In the genomic region with DNA sequence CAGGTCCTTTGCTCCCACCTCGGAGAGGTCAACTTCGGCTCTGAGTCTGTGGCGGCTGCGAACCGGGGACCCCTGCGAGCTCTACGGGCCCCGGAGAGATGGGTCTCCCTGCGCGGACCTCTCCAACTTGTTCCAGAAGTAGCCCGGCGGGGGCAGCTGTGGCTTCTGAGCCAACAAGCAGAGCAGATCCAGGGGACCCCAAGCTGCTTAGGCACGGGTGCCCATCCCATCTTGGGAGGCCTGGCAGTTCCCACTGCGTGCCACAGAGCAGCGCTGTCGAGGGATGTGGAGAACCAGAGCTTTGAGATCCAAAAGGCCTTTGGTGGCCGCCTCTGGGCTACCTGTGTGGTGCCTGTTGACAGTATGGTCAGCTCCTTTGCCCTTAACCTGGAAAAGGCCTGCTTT, we compare ENCODE assay signal across 8 mouse cellular contexts.
DNase-seq lines count a peak whose midpoint lies in the region; ATAC-seq and TF ChIP-seq lines count a peak whose summit lies in the region.

No protein-coding gene starts in this region.

- 0 out of 2 replicates have a peak, but pooled peaks have one; percentile 71 for ATAC-seq in embryonic facial prominence, embryonic 13.5 days (ENCODE audit: insufficient number of reproducible peaks, insufficient read depth, low FRiP score, low TSS enrichment, low read depth)
- peak; percentile 65 for ATAC-seq in limb, embryonic 13.5 days (ENCODE audit: low FRiP score, low read depth)
- peak; percentile 38; the same call in 1 of the 2 replicates for ATAC-seq in midbrain, embryonic 12.5 days (ENCODE audit: low FRiP score, low read depth)

- no peak for TF ChIP-seq POLR2A in heart, adult 2 months (IDR thresholded peaks at IDR 0.05; ENCODE audit: insufficient read depth, low read depth, low read length)

- H3K9me3 ChIP-seq in embryonic facial prominence, embryonic 13.5 days = no peaks in the 10 kb centered on the region
- H3K9me3 ChIP-seq in limb, embryonic 13.5 days = no peaks in the 10 kb centered on the region
- H3K9me3 ChIP-seq in midbrain, embryonic 12.5 days = no peaks in the 10 kb centered on the region

- H3K36me3 ChIP-seq in embryonic facial prominence, embryonic 13.5 days = no peaks in the 10 kb centered on the region
- no peaks in the 10 kb centered on the region; the same call in 1 of the 2 replicates for H3K36me3 ChIP-seq in heart, adult 2 months (ENCODE audit: control insufficient read depth, insufficient read depth, low read length)
- H3K36me3 ChIP-seq in limb, embryonic 13.5 days = no peaks in the 10 kb centered on the region
- H3K36me3 ChIP-seq in midbrain, embryonic 12.5 days = no peaks in the 10 kb centered on the region

- peak overlapping the region; percentile 83 for H3K27ac ChIP-seq in embryonic facial prominence, embryonic 13.5 days
- peak overlapping the region; percentile 86 for H3K27ac ChIP-seq in heart, adult 2 months
- H3K27ac ChIP-seq in limb, embryonic 13.5 days = peak overlapping the region; percentile 85
- H3K27ac ChIP-seq in midbrain, embryonic 12.5 days (replicated peaks) = peak overlapping the region; percentile 92

- peak; percentile 27 for DNase-seq in ovary, adult 18-20 months (ENCODE audit: low spot score)
- DNase-seq in ovary, postnatal 10 days (ENCODE audit: low spot score) = no peak
- DNase-seq in heart, adult 2 months = peak; percentile 71 to 77
- peak; percentile 76 for DNase-seq in kidney, adult 18-20 months
- DNase-seq in spleen, postnatal 10 days (ENCODE audit: low spot score in 2 of 2) = peak; percentile 33 to 64

- H3K9ac ChIP-seq in embryonic facial prominence, embryonic 13.5 days = peak overlapping the region; percentile 87
- peak overlapping the region; percentile 100 for H3K9ac ChIP-seq in heart, adult 2 months (ENCODE audit: low read depth, low read length)
- peak overlapping the region; percentile 88 for H3K9ac ChIP-seq in limb, embryonic 13.5 days
- peak overlapping the region; percentile 86 for H3K9ac ChIP-seq in midbrain, embryonic 12.5 days (replicated peaks)

- intact Hi-C loops in heart, adult 2 months (cut with DNase I) = loop anchor here (2.0 kb wide), 1 partner anchor 46 kb away; no protein-coding TSS in a partner anchor

- peaks cover 1% of the 10 kb centered on the region; the same call in 1 of the 2 replicates for H3K79me2 ChIP-seq in heart, adult 2 months (replicated peaks; ENCODE audit: control insufficient read depth, insufficient read depth, low read length)

- H3K4me3 ChIP-seq in embryonic facial prominence, embryonic 13.5 days = peak overlapping the region; percentile 77
- peak overlapping the region; percentile 58 for H3K4me3 ChIP-seq in heart, adult 2 months
- peak overlapping the region; percentile 76 for H3K4me3 ChIP-seq in limb, embryonic 13.5 days
- H3K4me3 ChIP-seq in midbrain, embryonic 12.5 days = peak overlapping the region; percentile 87

- no peaks in the 10 kb centered on the region for H3K27me3 ChIP-seq in embryonic facial prominence, embryonic 13.5 days
- no peaks in the 10 kb centered on the region for H3K27me3 ChIP-seq in heart, adult 2 months (ENCODE audit: control insufficient read depth, insufficient read depth, low read length)
- no peaks in the 10 kb centered on the region for H3K27me3 ChIP-seq in limb, embryonic 13.5 days
- no peaks in the 10 kb centered on the region for H3K27me3 ChIP-seq in midbrain, embryonic 12.5 days

- under 1% methylated on average over 17 of the region's 17 CpGs for WGBS in embryonic facial prominence, embryonic 13.5 days
- WGBS in heart, adult 2 months = 1% methylated on average over 17 of the region's 17 CpGs
- WGBS in limb, embryonic 13.5 days = under 1% methylated on average over 17 of the region's 17 CpGs
- WGBS in midbrain, embryonic 12.5 days = under 1% methylated on average over 17 of the region's 17 CpGs

- H3K4me2 ChIP-seq in embryonic facial prominence, embryonic 13.5 days = peak overlapping the region; percentile 78
- peak overlapping the region; percentile 75 for H3K4me2 ChIP-seq in limb, embryonic 13.5 days (replicated peaks)
- H3K4me2 ChIP-seq in midbrain, embryonic 12.5 days (replicated peaks) = peak overlapping the region; percentile 60

- peak; percentile 84 for TF ChIP-seq CTCF in heart, adult 2 months (IDR thresholded peaks at IDR 0.05)

- no peaks in the 10 kb centered on the region for H3K4me1 ChIP-seq in embryonic facial prominence, embryonic 13.5 days
- H3K4me1 ChIP-seq in heart, adult 2 months (ENCODE audit: control insufficient read depth, insufficient read depth, low read length) = peaks cover 6% of the 10 kb centered on the region
- H3K4me1 ChIP-seq in limb, embryonic 13.5 days = peaks cover 12% of the 10 kb centered on the region; the same call in 1 of the 2 replicates
- H3K4me1 ChIP-seq in midbrain, embryonic 12.5 days = peaks cover 5% of the 10 kb centered on the region; the same call in 1 of the 2 replicates

- TF ChIP-seq EP300 in heart, adult 2 months (IDR thresholded peaks at IDR 0.05; ENCODE audit: insufficient read depth, low read depth, low read length) = 0 out of 2 replicates have a peak, but pooled peaks have one; percentile 39
